Mouse (Mus musculus) cerebellum, adult 2 months (tissue): ENCODE data around the gene Ddx39.

Experiments
- CTCF ChIP-seq: fragments of 200-500 bp; IDR thresholded peaks from 2 replicates; pipeline ENCODE4 v1.5.1; 2011; ENCODE audit warnings: low read depth, mild to moderate bottlenecking, control low read depth, low read length, moderate library complexity, borderline replicate concordance; ENCODE audit not compliant: insufficient read depth
- POLR2A ChIP-seq: fragments of 200-500 bp; IDR thresholded peaks from 2 replicates; pipeline ENCODE4 v1.6.1; 2011; ENCODE audit warnings: low read length, control low read depth, borderline replicate concordance; ENCODE audit not compliant: insufficient read depth

- TF ChIP-seq CTCF, result peak; percentile 47; the same call in 1 of the 2 replicates
- TF ChIP-seq POLR2A, result no peak
Observed at GRCm38 (mm10) chr8:83729009-83729807, 14.2 kb downstream of the Ddx39 start.
